Mouse (Mus musculus): ENCODE data around the gene Mrgprb1. TPM values are rescaled to one million over a fixed set of nuclear protein-coding genes. Genes with fewer than 3 reads are reported as not detected.
"Not testable (repeated sequence)": the region's sequence is repeated elsewhere in the genome, so short reads cannot be mapped to it uniquely, and the experiment has no call there.

Mrgprb1 gene
- not detected for total RNA-seq (2021)
- long read RNA-seq, experiment 1: 0 reads
- long read RNA-seq, experiment 2: 0 reads

GRCm38 (mm10) chr7:48456242-48456641, at the start of gene Mrgprb1:
Gene Mrgprb1 (minus strand): TSS chr7:48456342.
- DNase-seq (ENCODE audit: low spot score in 2 of 2): no peak
- intact Hi-C loops (cut with DNase I): no loop called here

- intact Hi-C loops (cut with DNase I): no loop called here
- no peak for DNase-seq (ENCODE audit: low spot score in 2 of 2)
Measured at GRCm38 (mm10) chr7:48499221-48499620, 43.1 kb upstream of the Mrgprb1 start, which contains the start of gene Mrgprx2. Gene Mrgprx2 (minus strand): TSS chr7:48499321.

GRCm38 (mm10) chr7:48436581-48436980, 19.6 kb downstream of the Mrgprb1 start:
- intact Hi-C loops (cut with DNase I): no loop called here

GRCm38 (mm10) chr7:48435936-48436335, 20.2 kb downstream of the Mrgprb1 start:
- DNase-seq (ENCODE audit: low spot score in 2 of 2); intact Hi-C loops (cut with DNase I): not testable (repeated sequence)

More at GRCm38 (mm10) chr7:48436581-48436980, 19.6 kb downstream of the Mrgprb1 start:
- DNase-seq (ENCODE audit: low spot score in 2 of 2): no peak

Other genes starting within 250 kb of the Mrgprb1 start
- gene Mrgprb8, start 67.8 kb downstream of the Mrgprb1 start, total RNA-seq (2021): not detected
- not detected for gene Mrgprx2, start 43.0 kb upstream of the Mrgprb1 start, total RNA-seq (2021)
- not detected for gene Mrgprb2, start 101.7 kb upstream of the Mrgprb1 start, total RNA-seq (2021)
- gene Mrgprb3, start 187.5 kb upstream of the Mrgprb1 start, total RNA-seq (2021): not detected

All from left cerebral cortex, postnatal 14 days (tissue).